Mouse (Mus musculus): ENCODE measurements around the gene Gm45837. TPM values are rescaled to one million over a fixed set of nuclear protein-coding genes. Genes with fewer than 3 reads are reported as not detected.

Gm45837 gene
- total RNA-seq, 2 experiments from 2014 or later, result 3.4 TPM; not detected in 1

GRCm38 (mm10) chr7:101389256-101389655 lies 21.4 kb upstream of the Gm45837 start:
- DNase-seq (ENCODE audit: low spot score in 2 of 2), result no peak

DNA sequence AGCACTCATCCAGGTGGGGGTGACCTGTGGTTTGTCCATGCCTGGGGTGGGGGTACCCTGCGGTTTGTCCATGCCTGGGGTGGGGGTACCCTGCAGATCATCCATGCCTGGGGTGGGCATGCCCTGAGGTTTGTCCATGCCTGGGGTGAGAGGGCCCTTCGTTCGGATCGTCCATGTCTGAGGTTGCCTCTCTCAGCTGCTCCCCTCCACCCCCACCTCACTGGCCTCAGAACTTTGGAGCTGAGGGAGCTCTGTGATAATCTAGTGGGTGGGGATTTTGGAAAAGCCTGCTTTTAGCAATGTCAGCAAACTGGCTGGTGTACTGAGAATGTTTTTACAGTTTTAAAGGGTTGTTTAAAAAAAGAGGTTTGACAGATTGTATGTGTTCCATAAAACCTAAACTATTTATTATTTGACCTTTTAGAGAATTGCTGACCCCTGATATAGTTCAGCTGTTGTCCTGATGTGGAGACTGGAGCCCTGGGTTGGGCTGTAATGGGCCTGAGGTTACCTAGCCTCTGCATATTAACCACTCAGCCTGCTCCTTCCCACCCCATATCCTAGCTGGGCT lies 18.7 kb upstream of the Gm45837 start:
- DNase-seq (ENCODE audit: low spot score in 2 of 2), result no peak

DNA sequence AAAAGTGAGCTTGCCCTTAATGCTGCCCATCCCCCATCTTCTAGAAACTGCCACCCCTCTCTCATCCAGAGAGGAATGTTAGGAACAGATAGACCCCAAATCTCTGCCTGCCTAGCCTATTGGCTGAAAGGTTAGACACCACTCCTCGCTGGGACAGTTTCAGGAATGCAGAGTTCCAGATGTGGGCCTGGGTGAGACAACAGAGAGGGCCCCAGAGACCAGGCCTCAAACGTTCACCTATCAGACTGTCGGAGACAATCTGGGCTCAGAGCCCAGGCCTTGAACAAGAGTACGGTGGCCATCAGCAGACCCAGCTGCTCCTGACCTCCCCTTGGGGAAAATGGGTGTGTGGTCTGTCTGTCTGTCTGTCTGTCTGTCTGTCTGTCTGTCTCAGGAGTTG lies 17.7 kb upstream of the Gm45837 start:
- DNase-seq (ENCODE audit: low spot score in 2 of 2), result no peak

DNA sequence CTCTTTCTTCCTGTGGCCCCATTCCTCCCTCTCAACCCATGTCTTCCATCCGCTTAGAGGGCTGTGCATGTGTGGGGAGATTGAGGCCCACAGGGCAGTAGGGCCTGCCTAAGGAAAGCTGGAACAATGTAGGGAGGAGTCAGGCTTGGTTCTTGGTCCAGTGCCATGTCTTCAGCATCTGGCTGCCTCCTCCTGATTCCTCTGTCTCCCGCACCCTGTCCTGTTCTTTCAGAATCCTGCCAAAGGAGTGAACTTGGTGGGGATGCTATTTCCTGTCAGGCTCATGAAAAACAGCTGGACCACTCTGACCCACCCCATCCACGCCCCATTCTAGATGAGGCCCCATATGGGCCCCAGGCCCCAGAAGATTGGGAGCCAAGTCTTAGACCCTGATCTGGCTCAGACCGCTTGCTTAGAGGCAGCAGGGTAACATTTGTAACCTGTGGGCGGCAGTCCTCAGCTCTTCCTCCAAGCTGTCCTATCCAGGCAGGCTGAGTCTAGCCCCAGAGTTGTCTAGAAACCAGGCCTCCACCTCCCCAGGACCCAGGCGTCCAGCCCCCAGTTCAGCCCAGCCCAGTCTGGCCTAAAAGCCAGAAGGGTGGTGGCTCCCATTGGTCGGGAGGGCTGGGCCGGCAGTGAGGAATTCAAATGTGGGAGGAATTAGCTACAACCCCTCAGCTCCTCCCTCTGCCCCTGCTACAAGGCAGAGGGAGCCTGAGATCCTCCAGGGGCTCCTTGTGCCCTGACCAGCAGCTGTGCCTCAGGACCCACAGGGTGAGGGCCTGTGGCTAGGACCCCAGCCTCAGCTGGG lies 16.8 kb upstream of the Gm45837 start:
- DNase-seq (ENCODE audit: low spot score in 2 of 2), result no peak

DNA sequence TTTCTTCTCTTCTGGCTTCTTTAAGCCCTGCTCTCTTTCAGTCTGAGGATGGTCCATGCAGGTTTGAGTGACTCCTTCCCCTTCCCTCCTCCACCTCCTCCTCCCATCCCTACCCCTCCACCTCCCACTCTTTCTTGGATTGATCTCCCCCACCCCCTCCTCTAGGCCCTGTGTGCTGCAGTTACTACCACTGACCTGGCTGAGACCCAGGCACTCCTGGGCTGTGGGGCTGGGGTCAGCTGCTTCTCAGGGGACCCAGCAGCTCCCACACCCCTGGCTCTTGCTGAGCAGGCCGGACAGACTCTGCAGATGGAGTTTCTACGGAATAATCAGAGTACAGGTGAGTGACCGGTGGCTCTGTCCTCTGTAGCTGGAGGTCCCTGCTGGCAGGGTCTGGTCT lies 16.1 kb upstream of the Gm45837 start:
- DNase-seq (ENCODE audit: low spot score in 2 of 2), result no peak

DNA sequence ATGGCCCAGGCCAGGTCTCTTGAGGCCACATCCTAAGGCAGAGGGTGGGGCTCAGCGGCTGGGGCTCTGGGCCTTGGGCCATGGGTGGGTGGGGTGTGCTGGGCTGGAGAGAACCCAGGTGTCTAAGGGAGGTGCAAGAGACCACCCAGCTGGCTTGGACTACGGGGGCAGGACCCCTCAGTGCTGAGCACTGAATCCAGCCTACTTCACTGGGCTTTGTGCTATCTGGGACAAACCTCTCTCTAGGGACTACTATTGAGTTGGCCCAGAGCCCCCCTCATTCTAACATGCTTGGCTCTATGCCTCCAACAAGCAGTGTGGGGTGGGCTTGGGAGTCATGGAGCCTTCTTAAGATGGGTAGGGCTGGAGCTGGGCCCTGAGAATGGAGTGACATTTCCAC lies 15.2 kb upstream of the Gm45837 start:
- no peak for DNase-seq (ENCODE audit: low spot score in 2 of 2)

DNA sequence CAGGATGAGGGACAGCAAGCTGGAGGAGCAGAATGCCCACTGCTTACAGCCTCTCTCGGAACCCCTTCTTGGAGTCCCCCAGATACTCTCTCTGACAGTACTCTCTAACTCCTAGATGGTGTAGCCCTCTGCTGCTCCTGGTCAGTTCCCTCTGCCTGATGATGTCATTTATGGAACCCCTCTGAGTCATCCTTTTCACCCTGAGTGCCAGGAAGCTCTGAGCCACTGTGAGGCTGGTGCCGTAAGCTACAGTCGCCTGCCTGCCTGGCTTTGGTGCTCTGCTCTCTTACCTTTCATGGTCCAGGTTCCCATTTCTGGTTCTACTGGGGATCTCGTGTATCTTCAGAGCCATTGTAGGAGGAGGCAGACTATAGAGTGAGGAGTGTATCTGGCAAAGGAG lies 13.5 kb upstream of the Gm45837 start:
- no peak for DNase-seq (ENCODE audit: low spot score in 2 of 2)

GRCm38 (mm10) chr7:101401510-101401909 lies 9.2 kb upstream of the Gm45837 start:
- DNase-seq (ENCODE audit: low spot score in 2 of 2), result no peak

DNA sequence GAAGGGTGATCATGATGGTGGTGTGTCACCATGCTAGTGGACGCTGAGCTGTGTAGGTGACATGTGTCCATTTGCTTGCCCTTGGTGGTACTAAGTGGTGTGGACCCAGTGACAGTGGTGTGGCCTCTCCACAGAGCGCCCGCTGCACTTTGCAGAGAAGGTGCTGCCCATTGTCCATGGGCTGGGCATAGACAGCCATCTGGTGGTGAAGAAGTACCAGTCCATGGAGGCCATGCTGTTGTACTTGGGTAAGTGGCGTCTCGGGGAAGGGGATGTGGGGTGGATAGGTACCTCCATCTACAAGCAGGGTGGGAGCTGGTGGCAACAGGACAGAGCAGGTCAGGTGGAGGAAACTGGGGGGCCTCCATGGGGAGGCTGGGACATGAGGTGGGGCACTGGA lies 6.9 kb upstream of the Gm45837 start:
- DNase-seq (ENCODE audit: low spot score in 2 of 2), result no peak

DNA sequence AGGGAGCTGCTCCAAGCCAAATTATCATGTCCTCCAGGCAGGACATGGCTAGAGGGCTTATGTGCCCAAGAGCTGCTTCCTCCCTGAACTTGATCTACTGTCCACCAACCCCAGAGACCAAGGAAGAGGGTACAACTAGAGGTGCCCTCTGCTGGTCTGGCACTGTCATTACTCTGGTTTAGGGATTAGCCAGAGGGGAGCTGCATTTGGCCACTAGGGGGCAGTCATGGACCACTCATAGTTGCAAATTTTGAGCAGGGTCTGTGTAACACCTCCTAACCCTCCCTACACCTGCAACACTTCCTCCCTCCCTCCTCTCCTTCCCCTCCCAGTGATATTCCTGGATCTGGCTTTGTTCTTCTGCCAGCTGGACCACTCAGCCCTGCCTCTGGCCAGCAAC lies 2.1 kb downstream of the Gm45837 start:
- DNase-seq (ENCODE audit: low spot score in 2 of 2), result peak; percentile 82 to 86

DNA sequence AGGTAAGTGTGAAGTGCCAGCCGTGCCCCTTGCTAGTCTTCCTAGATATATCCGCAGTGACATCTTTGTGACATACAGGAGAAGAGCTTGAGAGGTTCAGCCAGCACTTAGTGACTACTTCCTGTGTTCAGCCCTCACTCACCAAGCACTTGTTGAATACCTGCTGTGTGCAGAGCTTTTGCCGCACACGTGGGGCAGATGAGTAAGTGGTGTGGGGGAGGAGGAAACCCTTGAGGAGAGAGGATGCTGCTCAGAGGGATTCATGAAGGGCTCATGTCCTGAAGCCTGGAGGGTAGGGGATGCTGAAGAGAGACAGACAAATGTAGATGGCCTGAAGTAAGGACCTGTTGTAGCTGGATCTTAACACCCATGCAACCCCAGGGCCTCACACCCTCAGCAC lies 3.5 kb downstream of the Gm45837 start:
- DNase-seq (ENCODE audit: low spot score in 2 of 2), result no peak

GRCm38 (mm10) chr7:101414661-101415511 lies 4.2 kb downstream of the Gm45837 start:
- DNase-seq (ENCODE audit: low spot score in 2 of 2), result no peak

- DNase-seq (ENCODE audit: low spot score in 2 of 2), result no peak
Observed at GRCm38 (mm10) chr7:101415512-101416100, 4.9 kb downstream of the Gm45837 start.

- no peak for DNase-seq (ENCODE audit: low spot score in 2 of 2)
Observed at GRCm38 (mm10) chr7:101416391-101416790, 5.7 kb downstream of the Gm45837 start.

DNA sequence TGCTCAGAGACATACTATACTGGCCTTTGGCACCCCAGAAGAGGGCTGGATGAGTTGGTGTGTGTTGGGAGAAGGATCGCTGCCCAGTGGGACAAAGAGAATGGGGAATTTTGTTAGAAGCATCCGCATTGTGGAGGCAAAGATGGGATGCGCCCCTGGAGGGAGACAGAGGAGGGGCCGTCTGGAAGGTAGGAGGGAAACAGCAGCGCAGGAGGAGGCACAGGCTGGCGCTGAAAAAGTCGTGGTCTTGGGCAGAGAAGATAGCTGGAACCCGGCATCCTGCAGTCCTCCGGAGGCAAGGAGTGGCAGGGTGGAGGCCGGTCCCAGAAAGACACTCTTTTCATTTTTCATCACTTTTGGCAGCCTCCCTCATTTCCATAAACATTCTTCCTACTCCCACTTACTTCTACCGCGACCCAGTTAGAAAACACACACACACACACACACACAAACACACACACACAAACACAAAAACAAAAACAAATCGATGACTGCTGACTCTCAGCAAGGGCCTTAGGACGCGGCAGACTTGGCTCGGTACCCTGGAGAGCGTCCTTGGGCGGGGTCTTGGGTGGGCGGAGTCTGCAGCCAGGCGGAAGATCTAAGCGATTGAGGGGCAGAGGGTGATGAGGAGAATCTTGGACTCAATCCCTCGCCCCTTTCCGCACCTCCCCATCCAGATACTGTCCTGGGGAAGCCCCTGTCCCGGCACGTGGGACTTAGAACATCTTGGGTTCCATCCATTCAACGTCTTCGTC lies 8.5 kb downstream of the Gm45837 start:
- no peak for DNase-seq (ENCODE audit: low spot score in 2 of 2)

DNA sequence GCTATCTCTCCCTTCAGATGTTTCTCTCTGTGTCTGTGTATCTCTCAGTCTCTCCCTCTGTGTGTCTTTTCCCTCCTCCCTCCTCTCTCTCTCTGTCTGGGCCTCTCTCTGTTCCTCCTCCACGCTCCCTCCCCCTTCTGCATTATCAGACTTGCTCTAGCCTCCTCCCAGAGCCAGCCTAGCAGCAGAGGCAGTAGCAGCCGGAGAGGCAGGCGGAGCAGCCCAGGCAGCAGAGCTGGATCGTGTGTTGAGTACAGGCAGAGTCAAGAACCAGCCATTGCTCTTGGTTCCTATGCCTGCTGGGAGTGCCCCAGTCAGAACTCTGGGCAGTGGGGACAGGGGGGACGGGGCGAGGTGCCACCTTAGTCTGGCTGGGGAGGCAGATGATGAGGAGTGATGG lies 10.8 kb downstream of the Gm45837 start, which contains the start of gene Pde2a:
Gene Pde2a, plus strand, starts transcription at position 163 of the 400 bp plus-strand sequence.
- no peak for DNase-seq (ENCODE audit: low spot score in 2 of 2)

- DNase-seq (ENCODE audit: low spot score in 2 of 2), result no peak
Observed at GRCm38 (mm10) chr7:101422069-101422468, 11.4 kb downstream of the Gm45837 start.

DNA sequence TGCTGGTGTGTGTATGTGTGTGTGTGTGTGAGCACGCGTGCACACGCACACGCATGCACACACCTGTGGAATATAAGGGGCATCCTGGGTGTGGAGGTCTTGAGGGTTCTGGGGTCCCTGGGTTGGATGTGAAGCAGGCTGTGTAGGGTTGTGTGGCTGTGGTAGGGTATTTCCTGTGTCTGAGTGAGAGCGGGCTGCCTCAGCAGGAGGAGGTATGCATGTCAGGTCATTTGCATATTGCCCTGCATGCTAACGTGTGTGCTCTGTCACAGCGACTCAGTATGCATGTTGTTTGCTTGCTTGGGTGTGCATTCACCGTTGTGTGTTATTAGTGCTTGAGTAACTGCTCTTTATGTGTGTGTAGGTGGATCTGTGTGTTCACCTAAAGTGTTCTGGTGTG lies 12.0 kb downstream of the Gm45837 start:
- no peak for DNase-seq (ENCODE audit: low spot score in 2 of 2)

DNA sequence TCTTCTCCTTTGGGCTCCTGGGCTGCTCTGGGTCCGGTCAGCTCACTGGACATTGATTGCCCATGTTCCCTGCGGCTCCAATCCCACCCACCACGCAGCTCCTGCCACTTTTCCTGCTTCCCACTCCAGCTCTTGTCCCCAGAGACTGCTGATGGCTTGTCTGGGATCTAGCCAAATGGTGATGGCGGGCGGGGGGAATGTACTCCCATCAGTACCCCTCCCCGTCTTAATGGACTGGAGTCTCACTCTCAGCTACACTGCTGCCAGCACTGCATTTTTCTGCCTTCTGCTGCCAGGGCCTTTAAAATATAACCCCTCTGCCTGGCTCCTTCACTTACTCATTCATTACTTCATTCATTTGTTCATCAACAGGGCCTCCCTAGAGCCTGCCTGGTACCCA lies 13.3 kb downstream of the Gm45837 start:
- DNase-seq (ENCODE audit: low spot score in 2 of 2), result no peak

DNA sequence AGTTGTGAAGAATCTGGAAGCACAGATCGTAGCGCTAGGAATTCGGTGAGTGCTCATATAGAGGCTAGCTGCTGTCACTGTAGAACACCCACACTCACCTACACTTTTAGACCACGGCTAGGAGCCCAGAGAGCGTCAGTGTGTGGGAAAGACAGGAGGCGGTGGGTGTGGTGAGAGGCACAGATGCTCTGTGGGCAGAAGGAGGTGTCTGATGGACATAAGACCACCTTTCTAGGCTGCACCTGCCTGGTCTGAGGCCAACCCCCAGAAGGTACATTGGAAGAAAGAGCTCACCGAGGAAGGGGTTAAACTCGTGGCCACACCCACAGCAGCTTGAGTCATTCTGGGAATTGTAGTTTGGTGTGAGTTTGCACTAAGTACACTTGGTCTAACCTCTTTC lies 16.0 kb downstream of the Gm45837 start:
- DNase-seq (ENCODE audit: low spot score in 2 of 2), result no peak

GRCm38 (mm10) chr7:101427736-101428135 lies 17.1 kb downstream of the Gm45837 start:
- DNase-seq (ENCODE audit: low spot score in 2 of 2), result peak; percentile 50 to 52

Measured in adrenal gland, adult 18-20 months (tissue).